Mouse (Mus musculus): ENCODE measurements at regions not wholly inside any gene's neighbourhood (a gene's known extent, or its start where the extent isn't known, plus 50 kb on each side); places are given as distances from the start of the nearest gene placed in this dataset.

DNA sequence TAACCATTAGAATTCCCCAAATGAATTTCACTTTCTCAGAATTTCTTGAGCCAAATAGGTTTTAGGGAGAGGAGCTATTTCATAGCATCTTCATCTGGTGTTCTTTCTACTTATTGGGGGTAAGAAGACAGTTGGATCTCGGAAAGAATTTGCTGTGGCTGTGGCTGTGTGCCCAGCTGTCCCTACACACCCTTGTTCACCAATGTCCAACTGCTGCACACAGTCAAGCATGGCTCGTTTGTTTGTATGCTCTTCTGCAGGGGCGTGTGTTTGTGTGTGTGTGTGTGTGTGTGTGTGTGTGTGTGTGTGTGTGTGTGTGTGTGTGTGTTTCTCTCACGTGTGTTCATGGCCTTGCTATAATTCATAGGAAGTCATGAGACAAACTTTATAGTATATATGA is 165.9 kb upstream of the Ncam1 start:
- no peak for TF ChIP-seq CTCF (IDR thresholded peaks at IDR 0.05; ENCODE audit: control insufficient read depth, insufficient read depth, insufficient read length)
- no peak for TF ChIP-seq CEBPB (IDR thresholded peaks at IDR 0.05; ENCODE audit: low read depth)
- no peak for TF ChIP-seq USF1 (IDR thresholded peaks at IDR 0.05; ENCODE audit: low read depth)

Measured in C2C12 (cell line).